Mouse (Mus musculus) gastrocnemius, postnatal 10 days (tissue): ENCODE results near the gene Gm49388. TPM values are rescaled to one million over a fixed set of nuclear protein-coding genes. Genes with fewer than 3 reads are reported as not detected.

Source experiments
- DNase-seq: peaks from one replicate; pipeline ENCODE4 v3.0.0; 2021; ENCODE audit warnings: mixed read lengths
- total RNA-seq, 2 experiments: library from RNA; stranded (reverse); gene quantifications; 2 replicates each; pipeline ENCODE4 v1.2.3; 2021

Gm49388 gene
- total RNA-seq, 2 experiments from 2014 or later = 0.47 TPM; not detected in 1

GRCm38 (mm10) chr7:127841340-127842000 lies 56.1 kb downstream of the Gm49388 start:
- peak; percentile 94 for DNase-seq

- DNase-seq = peak; percentile 75
Observed at GRCm38 (mm10) chr7:127842001-127842718, 56.8 kb downstream of the Gm49388 start.

DNA sequence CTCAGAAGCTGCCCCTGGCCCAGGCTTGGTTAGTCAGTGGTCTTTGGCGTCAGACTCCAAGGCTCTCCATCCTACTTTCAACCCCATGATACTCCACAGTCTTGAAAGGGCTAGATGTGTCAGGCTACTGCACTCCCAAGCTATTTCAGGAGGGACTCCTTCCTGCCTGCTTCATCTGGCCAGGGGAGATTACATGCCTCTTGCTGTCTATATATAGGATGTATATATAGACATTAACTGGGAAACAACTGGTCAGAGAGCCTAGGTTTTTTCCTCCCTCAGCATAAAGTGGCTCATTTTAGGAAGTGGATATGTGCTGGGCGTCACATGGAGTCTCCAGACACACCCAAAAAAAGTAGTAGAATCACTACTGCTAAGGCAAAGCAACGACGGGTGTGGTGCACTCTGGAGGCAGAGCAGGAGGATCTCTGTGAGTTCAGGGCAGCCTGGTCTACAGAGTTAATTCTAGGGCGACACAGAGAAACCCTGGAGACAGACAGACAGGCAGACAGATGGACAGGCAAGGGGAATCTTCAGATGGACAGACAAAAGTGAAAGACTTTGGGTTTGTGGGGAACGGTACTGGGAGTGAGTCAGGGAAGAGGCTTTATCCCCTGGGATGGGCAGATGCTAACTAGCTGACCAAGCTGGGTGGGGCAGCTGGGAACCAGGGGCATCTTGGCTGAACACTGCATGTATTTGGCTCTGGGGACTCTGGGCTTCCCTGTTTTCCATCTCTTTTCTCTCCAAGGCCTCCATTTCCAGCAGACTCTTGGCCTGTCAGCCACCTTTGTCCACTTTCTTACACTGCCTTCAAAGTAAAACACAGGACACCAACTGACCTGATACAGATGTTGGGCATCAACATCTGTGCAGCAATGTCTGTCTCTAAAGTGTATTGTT lies 64.8 kb downstream of the Gm49388 start:
- no peak for DNase-seq

- no peak for DNase-seq
Observed at GRCm38 (mm10) chr7:127850906-127851305, 65.5 kb downstream of the Gm49388 start.

Other genes with a start within 250 kb of the Gm49388 start
- not detected for gene Tmem265, start 224.2 kb upstream of the Gm49388 start, total RNA-seq
- 10 to 100 TPM; 13.3 to 17.6 TPM for gene Phkg2, start 212.3 kb upstream of the Gm49388 start, total RNA-seq
- gene Ccdc189, start 197.0 kb upstream of the Gm49388 start, total RNA-seq = 1 to 10 TPM; 1.7 to 3.2 TPM
- 10 to 100 TPM; 26.9 to 37.8 TPM for gene Rnf40, start 196.8 kb upstream of the Gm49388 start, total RNA-seq
- gene Zfp629, start 169.8 kb upstream of the Gm49388 start, total RNA-seq = 10 to 100 TPM in 1 of 2 experiments, 1 to 10 TPM in 1; 9.2 to 14.7 TPM
- gene Bcl7c, start 76.7 kb upstream of the Gm49388 start, total RNA-seq = 10 to 100 TPM; 93.2 to 97.1 TPM
- 10 to 100 TPM in 1 of 2 experiments, 1 to 10 TPM in 1; 9.1 to 12.7 TPM for gene Ctf1, start 72.9 kb upstream of the Gm49388 start, total RNA-seq
- not detected for gene Ctf2, start 53.4 kb upstream of the Gm49388 start, total RNA-seq
- 1 to 10 TPM; 2.9 to 6.0 TPM for gene Fbxl19, start 41.1 kb upstream of the Gm49388 start, total RNA-seq
- gene Orai3, start 15.8 kb upstream of the Gm49388 start, total RNA-seq = 10 to 100 TPM; 10.2 to 12.3 TPM
- 10 to 100 TPM; 21.2 to 26.2 TPM for gene Setd1a, start 8.9 kb upstream of the Gm49388 start, total RNA-seq
- gene Hsd3b7, start 15.0 kb downstream of the Gm49388 start, total RNA-seq = 10 to 100 TPM in 1 of 2 experiments, 1 to 10 TPM in 1; 8.1 to 12.5 TPM
- gene Stx4a, start 38.7 kb downstream of the Gm49388 start, total RNA-seq = 10 to 100 TPM; 52.6 to 69.7 TPM
- 1 to 10 TPM; 3.0 to 4.6 TPM for gene Stx1b, start 38.9 kb downstream of the Gm49388 start, total RNA-seq
- gene Zfp646, start 90.6 kb downstream of the Gm49388 start, total RNA-seq = 10 to 100 TPM; 16.2 to 20.1 TPM
- 1 to 10 TPM; 5.8 to 7.7 TPM for gene Zfp668, start 91.2 kb downstream of the Gm49388 start, total RNA-seq
- gene Prss53, start 105.4 kb downstream of the Gm49388 start, total RNA-seq = 1 to 10 TPM in 1 of 2 experiments, under 1 TPM in 1; 0.96 to 1.2 TPM
- gene Gm21974, start 109.8 kb downstream of the Gm49388 start, total RNA-seq = not detected
- gene Vkorc1, start 110.0 kb downstream of the Gm49388 start, total RNA-seq = 10 to 100 TPM; 36.8 to 48.9 TPM
- 10 to 100 TPM; 84.9 to 89.6 TPM for gene Bckdk, start 118.5 kb downstream of the Gm49388 start, total RNA-seq
- 10 to 100 TPM; 12.9 to 16.7 TPM for gene Kat8, start 126.9 kb downstream of the Gm49388 start, total RNA-seq
- gene Prss8, start 144.5 kb downstream of the Gm49388 start, total RNA-seq = not detected
- gene Prss36, start 161.1 kb downstream of the Gm49388 start, total RNA-seq = 1 to 10 TPM; 6.6 to 7.9 TPM
- 100 to 1,000 TPM; 199 to 239 TPM for gene Fus, start 181.8 kb downstream of the Gm49388 start, total RNA-seq
- 1 to 10 TPM; 3.3 to 4.9 TPM for gene Pycard, start 208.3 kb downstream of the Gm49388 start, total RNA-seq
- gene Trim72, start 218.3 kb downstream of the Gm49388 start, total RNA-seq = 100 to 1,000 TPM; 238 to 256 TPM